8 mouse cellular contexts compared by ENCODE assay signal in genomic region chr1:90208503-90208860, GRCm38 (mm10). TPM values are rescaled to one million over a fixed set of nuclear protein-coding genes. Genes with fewer than 3 reads are reported as not detected.
DNase-seq lines count a peak whose midpoint lies in the region; ATAC-seq lines count a peak whose summit lies in the region.
"Had no signal": no experiment of that assay in that cellular context is flagged by ENCODE, and none has a peak within 500 bp of the region (broad histone marks: within the 10 kb centered on the region; RNA-seq: fewer than 3 reads in every experiment).

No protein-coding gene starts in this region.

- ATAC-seq in lung, embryonic 15.5 days (ENCODE audit: borderline replicate concordance, extremely low read depth, low FRiP score, low TSS enrichment), result no peak
- no peak for ATAC-seq in forebrain, embryonic 16.5 days
- no peak for ATAC-seq in hindbrain, embryonic 15.5 days (ENCODE audit: low FRiP score, low read depth)
- ATAC-seq in stomach, embryonic 15.5 days (ENCODE audit: insufficient read depth, low FRiP score, low read depth), result no peak

- H3K9me3 ChIP-seq in lung, embryonic 15.5 days, result no peaks in the 10 kb centered on the region
- no peaks in the 10 kb centered on the region for H3K9me3 ChIP-seq in forebrain, embryonic 16.5 days (ENCODE audit: control insufficient read depth, low read length)
- H3K9me3 ChIP-seq in hindbrain, embryonic 15.5 days, result no peaks in the 10 kb centered on the region
- H3K9me3 ChIP-seq in stomach, embryonic 15.5 days, result no peaks in the 10 kb centered on the region

- no peak overlapping the region for H3K9ac ChIP-seq in lung, embryonic 15.5 days
- peak overlapping the region; percentile 7; the same call in 1 of the 2 replicates for H3K9ac ChIP-seq in forebrain, embryonic 16.5 days (replicated peaks; ENCODE audit: low read depth, low read length)
- no peak overlapping the region for H3K9ac ChIP-seq in hindbrain, embryonic 15.5 days
- no peak overlapping the region for H3K9ac ChIP-seq in stomach, embryonic 15.5 days

- no peaks in the 10 kb centered on the region for H3K36me3 ChIP-seq in lung, embryonic 15.5 days
- no peaks in the 10 kb centered on the region for H3K36me3 ChIP-seq in forebrain, embryonic 16.5 days (ENCODE audit: control insufficient read depth, insufficient read depth)
- no peaks in the 10 kb centered on the region for H3K36me3 ChIP-seq in hindbrain, embryonic 15.5 days
- no peaks in the 10 kb centered on the region for H3K36me3 ChIP-seq in stomach, embryonic 15.5 days

- H3K27ac ChIP-seq in lung, embryonic 15.5 days, result no peak overlapping the region
- H3K27ac ChIP-seq in forebrain, embryonic 16.5 days (ENCODE audit: low read length), result peak overlapping the region; percentile 74
- no peak overlapping the region for H3K27ac ChIP-seq in hindbrain, embryonic 15.5 days (replicated peaks)
- 0 out of 2 replicates have a peak overlapping the region, but pooled peaks have one; percentile 28 for H3K27ac ChIP-seq in stomach, embryonic 15.5 days
- H3K27ac ChIP-seq: macrophage had no signal

- no peak overlapping the region for H3K4me3 ChIP-seq in lung, embryonic 15.5 days
- H3K4me3 ChIP-seq in forebrain, embryonic 16.5 days (replicated peaks; ENCODE audit: low read length), result peak overlapping the region; percentile 59
- H3K4me3 ChIP-seq in hindbrain, embryonic 15.5 days, result no peak overlapping the region
- H3K4me3 ChIP-seq in stomach, embryonic 15.5 days (replicated peaks), result no peak overlapping the region; the same call in 1 of the 2 replicates

- WGBS in lung, embryonic 15.5 days, result 63% methylated on average over 9 of the region's 9 CpGs
- WGBS in forebrain, embryonic 16.5 days, result 60% methylated on average over 9 of the region's 9 CpGs
- WGBS in hindbrain, embryonic 15.5 days, result 45% methylated on average over 9 of the region's 9 CpGs
- 56% methylated on average over 9 of the region's 9 CpGs for WGBS in stomach, embryonic 15.5 days

- H3K4me1 ChIP-seq in lung, embryonic 15.5 days, result peaks cover 30% of the 10 kb centered on the region
- H3K4me1 ChIP-seq in forebrain, embryonic 16.5 days (replicated peaks; ENCODE audit: control insufficient read depth, insufficient read depth, low read length), result peaks cover 62% of the 10 kb centered on the region
- peaks cover 59% of the 10 kb centered on the region for H3K4me1 ChIP-seq in hindbrain, embryonic 15.5 days (replicated peaks)
- peaks cover 30% of the 10 kb centered on the region for H3K4me1 ChIP-seq in stomach, embryonic 15.5 days

- H3K27me3 ChIP-seq in lung, embryonic 15.5 days, result peaks cover 56% of the 10 kb centered on the region; the same call in 1 of the 2 replicates
- no peaks in the 10 kb centered on the region for H3K27me3 ChIP-seq in forebrain, embryonic 16.5 days (replicated peaks; ENCODE audit: control insufficient read depth, insufficient read depth, low read length)
- no peaks in the 10 kb centered on the region for H3K27me3 ChIP-seq in hindbrain, embryonic 15.5 days
- H3K27me3 ChIP-seq in stomach, embryonic 15.5 days (replicated peaks), result 0 out of 2 replicates have a peak, but pooled peaks cover 3% of the 10 kb centered on the region

- peak overlapping the region; percentile 23; the same call in 1 of the 2 replicates for H3K4me2 ChIP-seq in lung, embryonic 15.5 days
- H3K4me2 ChIP-seq in forebrain, embryonic 16.5 days (ENCODE audit: low read length), result peak overlapping the region; percentile 67
- peak overlapping the region; percentile 60 for H3K4me2 ChIP-seq in hindbrain, embryonic 15.5 days
- H3K4me2 ChIP-seq in stomach, embryonic 15.5 days, result peak overlapping the region; percentile 21

- DNase-seq in lung, postnatal 25 days (ENCODE audit: low spot score), result no peak
- DNase-seq in cerebellum, postnatal 14 days, result no peak
- DNase-seq in spleen, adult 18-20 months, result no peak

RNA-seq across cellular contexts. Expression of gene Ackr3, which starts 4.7 kb away (rescaled TPM):
- 24.4 TPM in 2 replicates for polyA plus RNA-seq in lung, embryonic 15.5 days (2015; fragmentation: Nextera tagmentation; extraction: Ambion mirVana)
- 20.3 and 26.1 TPM in 2 replicates for polyA plus RNA-seq in forebrain, embryonic 16.5 days (2015; fragmentation: Nextera tagmentation; extraction: Ambion mirVana)
- polyA plus RNA-seq in hindbrain, embryonic 15.5 days (2015; fragmentation: Nextera tagmentation; extraction: Ambion mirVana), result 9.6 and 10.4 TPM in 2 replicates
- polyA plus RNA-seq in stomach, embryonic 15.5 days (2015; fragmentation: Nextera tagmentation; extraction: Ambion mirVana), result 18.2 and 22.6 TPM in 2 replicates
- polyA plus RNA-seq: macrophage had no signal

RNA-seq across cellular contexts. Expression of gene Iqca, which starts 55.3 kb away (rescaled TPM):
- polyA plus RNA-seq in lung, embryonic 15.5 days (2015; fragmentation: Nextera tagmentation; extraction: Ambion mirVana), result 0.54 and 0.70 TPM in 2 replicates
- 0.45 and 0.67 TPM in 2 replicates for polyA plus RNA-seq in forebrain, embryonic 16.5 days (2015; fragmentation: Nextera tagmentation; extraction: Ambion mirVana)
- polyA plus RNA-seq in hindbrain, embryonic 15.5 days (2015; fragmentation: Nextera tagmentation; extraction: Ambion mirVana), result 0.92 and 1.4 TPM in 2 replicates
- 0.14 TPM in 1 of 2 replicates, not detected in the other for polyA plus RNA-seq in stomach, embryonic 15.5 days (2015; fragmentation: Nextera tagmentation; extraction: Ambion mirVana)
- polyA plus RNA-seq: macrophage had no signal

Comparison
In these comparisons a context has a peak if more than half of its experiments do, and no peak if none do; other contexts are left out.
1. H3K27ac ChIP-seq: peak in forebrain, embryonic 16.5 days (single experiment) and stomach, embryonic 15.5 days (single experiment); none in lung, embryonic 15.5 days (single experiment) and hindbrain, embryonic 15.5 days (single experiment).
2. Peak in every context shown above with its lines, with median percentiles within 50 percentile points of each other: H3K4me2 ChIP-seq.